Mouse (Mus musculus) gastrocnemius, postnatal 14 days (tissue): Measurements from ENCODE around the gene Sox5. TPM values are rescaled to one million over a fixed set of nuclear protein-coding genes. Genes with fewer than 3 reads are reported as not detected.

Experiments used
- DNase-seq: peaks from one replicate; pipeline ENCODE4 v3.0.0; 2021; ENCODE audit warnings: mixed read lengths
- intact Hi-C: fragments of 180-260 bp; cut with DNase I; formaldehyde crosslinking; loops from one replicate; pipeline ENCODE4 v1.15.1; 2025; ENCODE audit warnings: low total_unique reads
- total RNA-seq, 2 experiments: library from RNA; stranded (reverse); gene quantifications; 2 replicates each; pipeline ENCODE4 v1.2.3; 2021

Sox5 gene
- total RNA-seq, 2 experiments from 2014 or later = 1.7 to 1.9 TPM

DNA sequence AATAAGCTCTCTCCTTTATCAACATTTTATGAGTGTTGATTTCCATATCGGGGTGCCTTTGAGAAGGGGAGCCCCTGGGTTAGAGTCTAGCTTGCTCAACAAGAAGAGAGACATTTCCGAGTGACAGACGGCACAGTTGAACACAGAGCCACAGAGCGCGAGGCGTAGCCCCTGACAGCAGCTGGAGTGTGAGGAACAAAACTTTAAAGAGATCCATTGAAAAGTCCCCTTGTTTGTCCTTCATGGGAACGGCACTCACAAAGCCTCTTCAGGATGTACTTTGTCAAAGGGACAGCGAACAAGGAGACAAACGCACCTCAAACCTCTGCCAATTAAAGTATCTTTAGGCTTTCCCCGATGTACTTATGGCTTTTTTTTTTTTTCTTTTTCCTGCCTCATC is 674.9 kb downstream of the Sox5 start:
- no peak for DNase-seq
- intact Hi-C loops = no loop called here

DNA sequence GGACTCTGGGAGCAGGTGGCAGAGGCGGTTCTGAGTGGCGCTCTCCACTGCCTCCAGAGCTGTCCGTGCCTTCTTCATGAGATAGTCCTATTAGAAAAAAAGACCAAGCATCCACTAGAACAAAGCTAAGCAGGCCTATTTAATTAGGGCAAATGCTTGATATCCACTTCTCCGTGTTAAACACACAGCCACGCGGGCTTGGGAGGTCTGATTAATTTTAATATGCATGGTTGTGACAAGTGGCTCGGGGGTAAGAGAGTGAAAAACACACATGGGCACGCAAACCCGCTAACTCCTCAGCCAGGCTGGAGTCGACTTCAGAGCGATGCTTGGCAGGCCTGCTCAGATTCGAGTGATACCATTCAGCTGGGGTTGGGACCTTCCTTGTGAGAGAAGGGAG is 676.1 kb downstream of the Sox5 start:
- intact Hi-C loops = no loop called here
- DNase-seq = no peak

DNA sequence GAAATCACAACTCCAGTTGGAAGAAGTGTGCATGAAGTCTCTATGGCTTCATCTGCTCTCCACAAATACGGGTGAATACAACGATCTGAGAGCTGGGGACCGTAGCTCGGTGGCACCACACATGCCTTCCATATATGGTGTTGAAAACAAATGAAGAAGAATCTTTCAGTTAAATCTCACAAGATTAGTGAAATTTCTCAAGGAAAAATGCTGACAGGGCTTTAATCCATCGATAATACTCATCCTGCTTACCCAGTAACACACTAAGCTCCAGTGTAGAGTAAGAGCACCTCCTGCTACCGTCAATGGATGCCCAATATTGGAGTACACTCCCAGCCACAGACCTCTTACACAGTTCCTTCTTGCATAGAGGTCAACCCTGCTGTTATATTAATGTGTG is 678.2 kb downstream of the Sox5 start:
- DNase-seq = no peak
- intact Hi-C loops = no loop called here

DNA sequence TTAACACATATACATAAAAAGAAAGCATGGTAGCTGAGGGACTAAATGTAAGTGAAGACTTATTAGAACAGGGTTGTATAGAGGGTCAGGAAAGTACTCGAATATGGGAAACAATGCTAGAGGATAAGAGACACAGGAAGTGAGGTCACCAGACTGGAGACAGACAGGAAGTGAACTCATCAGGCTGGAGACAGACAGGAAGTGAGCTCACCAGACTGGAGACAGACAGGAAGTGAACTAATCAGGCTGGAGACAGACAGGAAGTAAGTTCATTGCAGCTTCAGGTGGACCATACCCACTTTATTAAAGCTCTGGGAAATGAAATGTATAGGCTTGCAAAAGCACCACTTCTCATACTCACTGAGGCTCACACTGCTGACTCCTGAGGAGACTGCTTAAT is 680.9 kb downstream of the Sox5 start:
- no peak for DNase-seq

DNA sequence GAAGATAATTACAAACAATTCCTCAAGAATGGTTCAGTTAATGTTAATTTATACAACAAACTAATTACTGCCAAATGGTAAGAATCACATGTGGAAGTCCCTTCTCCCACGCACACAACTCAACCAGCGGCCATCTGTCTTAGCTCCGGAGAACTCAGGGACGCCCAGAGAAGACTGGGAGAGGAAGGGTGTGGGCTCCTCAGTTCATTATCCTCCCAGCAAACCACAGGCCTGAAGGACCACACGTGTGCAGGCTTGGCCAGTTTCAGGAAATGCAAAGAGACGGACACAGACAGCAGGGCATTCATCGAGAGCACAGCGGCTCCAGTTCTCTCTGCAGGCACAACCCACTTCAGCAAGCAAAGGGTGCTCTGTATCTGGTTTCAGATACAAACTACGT is 683.7 kb downstream of the Sox5 start:
- DNase-seq = no peak
- intact Hi-C loops = no loop called here

More for the DNA sequence above, 680.9 kb downstream of the Sox5 start:
- intact Hi-C loops = no loop called here

DNA sequence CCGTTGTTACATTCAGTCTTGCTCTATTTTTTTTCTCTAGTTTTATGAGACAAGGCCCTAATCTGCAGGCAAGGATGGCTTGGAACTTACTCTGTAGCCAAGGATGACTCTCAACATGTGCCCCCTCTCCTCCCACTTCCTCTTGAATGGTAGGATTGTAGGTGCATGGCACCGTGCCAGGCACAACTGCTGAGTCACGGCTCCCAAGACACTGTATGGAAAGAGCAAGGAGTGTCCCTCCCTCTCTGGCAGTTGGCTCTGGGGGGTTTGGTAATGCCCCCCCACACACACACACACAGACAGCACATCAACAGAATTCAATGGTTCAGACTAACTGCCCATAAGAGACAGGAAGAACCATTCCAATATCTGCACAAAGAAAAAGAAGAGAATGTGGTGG is 693.5 kb downstream of the Sox5 start:
- DNase-seq = no peak
- intact Hi-C loops = no loop called here

DNA sequence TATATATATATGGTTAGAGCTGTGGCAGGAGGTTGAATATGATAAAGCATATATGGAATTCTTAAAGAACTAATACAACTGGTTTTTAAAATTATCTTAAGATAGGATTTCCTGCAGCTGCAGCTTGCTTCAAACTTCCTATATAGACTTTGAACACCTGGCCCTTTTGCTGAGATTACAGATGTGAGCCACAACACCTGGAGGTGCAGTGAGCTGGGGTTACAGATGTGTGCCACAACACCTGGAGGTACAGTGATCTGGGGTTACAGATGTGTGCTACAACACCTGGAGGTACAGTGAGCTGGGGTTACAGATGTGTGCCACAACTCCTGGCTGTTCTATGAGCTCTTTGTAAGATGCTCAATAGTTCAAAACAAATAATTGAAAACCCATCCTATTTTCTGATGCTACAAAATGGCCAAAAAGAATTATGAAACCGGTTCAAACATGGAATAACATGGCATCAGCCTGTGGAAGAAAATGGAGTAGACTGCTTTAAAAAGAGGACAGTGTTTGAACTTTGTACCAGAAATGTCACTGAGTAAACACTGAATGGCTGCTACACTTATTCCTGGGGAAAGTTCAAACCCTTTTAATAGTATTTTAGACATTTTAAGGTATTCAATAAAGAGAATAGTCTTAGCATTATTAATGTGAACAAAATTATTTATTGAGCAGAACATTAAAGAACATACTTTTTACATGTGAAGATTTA is 695.5 kb downstream of the Sox5 start:
- intact Hi-C loops = no loop called here
- no peak for DNase-seq

DNA sequence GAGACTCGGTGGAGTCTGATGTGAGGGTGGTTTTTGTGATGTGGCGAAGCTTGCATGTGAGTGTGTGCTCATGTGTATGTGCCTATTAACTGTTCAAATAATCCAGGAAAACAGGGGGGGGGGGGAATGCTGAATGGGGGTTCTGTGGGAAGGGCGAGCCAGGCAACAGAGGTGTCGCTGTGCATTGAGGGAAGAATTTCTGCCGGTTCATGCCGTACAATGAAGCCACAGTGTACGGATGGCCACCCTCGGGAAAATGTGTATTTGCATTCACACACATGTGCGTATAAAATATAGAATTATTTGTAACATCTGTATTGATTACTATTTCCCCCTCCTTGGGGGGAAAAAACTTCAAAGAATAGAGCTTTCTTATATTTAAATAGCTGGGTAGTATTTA is 699.5 kb downstream of the Sox5 start:
- DNase-seq = no peak
- intact Hi-C loops = no loop called here

DNA sequence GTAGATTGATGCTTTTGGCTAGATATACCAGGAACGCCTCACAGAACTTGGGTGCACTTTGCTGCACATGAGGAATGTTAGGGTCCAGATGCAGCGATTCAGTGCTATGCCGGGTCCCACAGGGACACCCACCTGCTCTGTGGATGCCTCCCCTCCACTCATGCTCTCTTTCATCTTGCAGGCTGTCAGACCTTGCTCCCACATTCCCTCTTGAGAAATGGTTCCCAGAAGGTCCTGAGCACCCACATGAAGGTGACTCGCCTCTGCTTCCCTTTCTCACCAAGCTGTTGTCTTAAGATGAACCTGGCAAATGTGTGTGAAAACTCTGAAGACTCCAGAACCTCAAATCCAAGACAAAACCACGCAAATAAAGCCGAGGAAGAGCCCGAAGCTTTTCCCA is 704.0 kb downstream of the Sox5 start:
- intact Hi-C loops = no loop called here
- DNase-seq = no peak

DNA sequence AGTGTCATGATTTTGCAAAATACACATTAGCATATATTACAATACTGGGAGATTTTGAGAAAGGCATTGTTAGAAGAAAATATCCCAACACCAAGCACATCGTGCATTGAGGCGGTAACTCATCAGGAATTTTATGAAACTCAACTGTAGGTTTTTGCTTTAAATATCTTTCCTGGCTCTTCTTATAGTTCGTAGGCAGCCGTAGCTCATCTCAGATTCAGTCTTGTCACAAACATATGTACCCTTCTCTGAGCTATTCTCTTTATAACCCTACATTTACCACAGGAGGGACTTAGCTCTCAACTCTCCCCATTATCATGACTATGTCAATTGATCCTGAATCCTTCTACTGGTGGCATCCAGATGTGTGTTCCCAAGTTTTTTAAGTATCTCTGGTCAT is 705.4 kb downstream of the Sox5 start:
- intact Hi-C loops = no loop called here
- no peak for DNase-seq

DNA sequence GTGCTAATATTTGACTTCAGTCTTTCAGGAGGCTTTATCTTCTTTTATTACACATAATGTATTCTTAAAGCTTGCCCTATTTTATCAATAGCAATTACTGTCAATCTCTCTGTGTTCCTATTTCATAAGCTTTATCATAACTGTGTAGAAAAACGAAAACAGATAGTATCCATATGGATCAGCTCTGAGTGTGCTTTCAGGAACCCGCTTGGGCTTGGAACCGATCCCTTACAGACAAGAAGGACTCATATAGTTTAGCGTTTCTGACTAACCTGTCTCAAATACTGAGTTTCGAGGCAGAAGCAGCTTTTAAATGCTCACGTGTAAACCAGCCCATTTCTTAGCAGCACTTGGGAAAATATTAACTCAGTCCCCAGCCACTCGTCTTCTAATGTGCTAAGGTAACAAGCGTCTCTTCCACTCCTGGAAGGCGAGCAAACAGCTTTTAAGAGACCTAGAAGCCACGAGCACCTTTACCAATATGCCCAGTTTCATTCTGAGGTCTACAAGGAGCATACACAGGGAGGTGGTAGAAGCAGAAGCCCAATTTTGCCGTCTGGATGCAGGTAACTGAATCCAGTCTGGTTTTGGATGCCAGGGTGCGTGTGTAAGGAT is 706.3 kb downstream of the Sox5 start:
- intact Hi-C loops = no loop called here
- DNase-seq = no peak

DNA sequence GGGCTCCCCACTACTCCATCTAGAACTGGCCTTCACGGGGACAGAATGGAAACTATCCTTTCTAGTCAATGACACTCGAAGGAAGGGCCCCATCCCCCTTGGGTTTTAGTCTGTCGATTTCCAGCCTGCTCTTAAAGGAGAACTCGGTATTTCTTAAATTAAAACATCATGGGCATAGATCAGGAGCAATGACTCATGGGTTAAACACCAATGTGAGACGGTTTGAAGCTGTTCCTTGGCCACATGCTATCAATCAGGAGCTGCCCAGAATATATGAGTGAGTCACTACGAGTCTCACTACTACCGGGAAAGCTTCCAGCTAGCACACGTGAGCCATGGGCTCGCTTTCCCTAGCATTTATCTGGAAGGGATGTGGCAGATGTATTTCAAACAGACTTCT is 707.0 kb downstream of the Sox5 start:
- intact Hi-C loops = no loop called here
- peak; percentile 46 for DNase-seq

DNA sequence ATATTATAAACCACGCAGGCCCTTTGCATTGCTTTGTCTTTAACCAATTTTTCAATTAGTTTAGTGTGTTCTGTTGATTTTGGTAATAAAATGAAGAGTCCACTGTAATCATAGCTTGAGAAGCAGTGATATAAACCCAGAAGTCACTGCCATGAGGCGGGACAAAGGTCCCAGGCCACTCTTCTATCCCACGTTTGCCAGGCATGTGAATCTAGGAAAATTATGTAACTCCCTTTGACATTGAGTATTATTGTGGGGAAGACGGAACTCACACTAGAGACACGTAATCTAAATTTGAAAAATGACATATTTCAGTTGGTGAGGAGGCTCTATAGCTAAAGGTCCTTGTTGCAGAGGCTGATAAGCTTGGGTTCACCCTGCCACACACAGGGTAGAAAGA is 711.3 kb downstream of the Sox5 start:
- intact Hi-C loops = no loop called here

DNA sequence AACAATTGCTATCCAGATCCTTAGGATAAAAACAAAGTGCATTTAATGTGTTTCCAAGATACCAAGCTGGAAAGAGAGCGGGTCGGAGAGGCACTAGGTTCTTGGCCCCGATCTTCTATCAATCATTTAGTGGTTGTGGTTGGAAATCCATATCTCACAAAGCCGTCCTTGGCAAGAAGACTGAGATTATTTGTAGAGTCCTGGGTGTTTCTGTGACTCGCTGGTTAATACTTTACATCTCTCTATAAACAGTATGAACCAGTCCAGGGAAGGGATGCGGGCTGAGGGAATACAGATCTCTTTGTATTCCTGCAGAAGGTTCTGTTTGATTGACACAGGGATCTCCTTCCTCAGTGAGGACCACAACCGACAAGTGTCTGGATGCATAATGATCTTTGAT is 714.3 kb downstream of the Sox5 start:
- DNase-seq = no peak
- intact Hi-C loops = no loop called here

More for the DNA sequence above, 711.3 kb downstream of the Sox5 start:
- DNase-seq = no peak

DNA sequence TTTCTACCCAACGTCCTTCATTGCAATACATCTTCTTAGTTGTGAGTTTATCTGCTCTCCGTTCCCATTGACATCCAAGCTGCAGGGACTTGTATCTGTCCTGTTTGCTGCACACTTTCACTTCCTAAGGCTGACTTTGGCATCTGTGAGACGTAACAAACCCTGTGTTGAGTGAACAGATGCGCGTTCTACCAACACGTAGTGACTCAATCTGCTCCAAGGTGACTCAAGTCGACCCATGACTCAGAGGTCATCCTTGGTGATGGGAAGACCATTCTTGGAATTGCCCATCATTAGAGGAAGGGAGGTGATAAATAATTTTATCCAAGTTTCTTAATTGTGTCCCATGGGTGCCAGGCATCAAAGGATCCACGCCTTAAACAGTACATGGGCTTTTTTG is 719.3 kb downstream of the Sox5 start:
- intact Hi-C loops = no loop called here
- DNase-seq = no peak

DNA sequence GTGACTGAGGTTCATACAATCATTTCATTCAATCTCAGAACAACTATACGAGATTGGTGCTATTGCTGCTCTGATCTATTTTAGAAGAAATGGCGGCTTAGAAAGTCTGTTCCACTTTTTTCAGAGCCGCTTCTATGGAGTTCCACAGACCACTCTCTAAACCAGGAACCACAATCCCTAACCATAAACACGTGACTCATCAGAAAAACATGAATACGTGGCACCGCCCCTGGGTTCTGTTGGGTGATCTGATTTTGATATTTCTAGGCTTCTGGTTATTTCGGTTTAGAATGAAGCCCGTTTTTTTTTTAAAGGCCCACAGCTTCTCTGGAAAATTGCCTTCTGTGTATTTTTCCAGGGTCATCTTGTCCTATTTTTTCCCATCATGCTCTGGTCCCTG is 720.0 kb downstream of the Sox5 start:
- no peak for DNase-seq
- intact Hi-C loops = no loop called here

DNA sequence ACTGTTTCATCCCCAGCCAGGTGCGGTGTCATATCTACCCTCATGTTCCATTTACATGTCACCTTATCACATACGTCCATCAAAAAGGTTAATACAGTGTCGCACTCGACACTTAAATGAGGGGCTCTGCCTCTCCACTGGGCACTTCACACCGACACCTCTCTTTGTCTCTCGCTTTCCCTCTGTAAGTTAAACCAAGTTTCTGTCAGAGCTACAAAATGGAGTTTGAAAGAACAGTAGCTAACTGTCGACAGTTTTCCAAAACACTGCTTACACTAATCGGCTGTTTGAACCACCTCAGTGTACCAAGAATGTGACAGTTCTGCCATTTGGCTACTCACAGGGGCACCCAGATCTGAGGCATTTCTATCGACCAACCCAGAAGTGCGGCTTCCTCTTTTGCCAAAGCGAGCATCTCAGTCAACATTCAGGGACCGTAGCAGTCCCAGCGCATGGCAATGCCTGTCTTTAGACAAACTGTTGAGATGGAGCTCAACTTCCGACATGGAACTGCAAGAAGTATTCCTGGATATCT is 724.6 kb downstream of the Sox5 start:
- intact Hi-C loops = no loop called here
- DNase-seq = no peak

DNA sequence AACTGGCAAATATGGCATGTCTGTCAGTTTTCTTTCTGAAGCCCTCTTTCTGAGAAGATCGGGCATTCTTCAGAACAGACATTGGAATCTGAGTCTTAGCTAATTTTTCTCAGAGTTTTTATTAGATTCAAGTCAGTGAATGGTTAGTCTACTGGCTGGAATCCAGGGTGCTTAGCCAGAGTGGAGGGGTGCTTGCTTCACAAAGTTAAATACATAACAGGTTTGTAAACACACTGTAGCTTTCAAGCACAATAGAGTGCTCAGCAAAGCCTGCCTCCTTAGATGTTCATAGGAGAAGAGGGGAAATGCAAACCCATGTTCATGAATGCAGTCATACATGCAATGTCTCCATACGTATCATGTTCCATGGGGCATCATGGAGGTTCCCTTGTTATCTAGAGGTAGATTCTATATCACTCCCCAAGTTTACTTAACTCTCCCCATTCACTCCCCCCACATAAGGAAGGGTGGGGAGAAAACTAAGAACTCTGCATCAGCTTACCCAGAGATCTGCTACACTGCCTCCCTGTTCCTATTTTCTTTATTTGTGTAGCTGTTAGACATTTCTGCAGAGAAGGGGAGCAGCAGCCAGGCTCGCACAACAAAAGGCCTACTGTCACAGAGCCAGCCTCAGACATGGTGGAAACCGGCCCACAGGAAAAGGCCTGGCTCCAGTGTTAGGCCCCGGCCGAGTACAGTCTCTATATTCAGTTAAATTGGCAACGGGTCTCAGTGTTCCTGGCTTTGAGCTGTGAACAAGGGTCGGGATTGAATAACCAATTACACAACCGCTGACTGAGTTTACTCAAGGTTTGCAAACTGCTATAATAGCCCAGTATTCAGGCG is 725.3 kb downstream of the Sox5 start:
- intact Hi-C loops = no loop called here

DNA sequence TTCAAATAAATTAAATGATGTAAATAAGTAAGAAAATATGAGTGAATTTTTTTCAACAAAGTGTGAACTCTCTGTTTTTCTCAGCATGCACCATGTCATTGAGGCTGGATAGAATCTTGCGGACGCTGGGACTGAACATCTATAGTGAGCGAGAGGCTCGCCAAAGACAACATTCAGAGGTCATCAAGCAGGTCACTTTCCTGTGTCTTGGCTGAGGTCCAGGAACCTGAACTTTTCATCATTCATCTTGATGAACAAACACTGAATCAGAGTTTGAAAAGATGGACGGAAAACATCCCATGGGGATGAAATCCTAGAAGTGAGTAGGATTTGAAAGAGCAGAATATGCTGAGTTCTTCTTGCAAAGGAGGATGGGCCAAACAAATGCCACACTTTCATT is 729.3 kb downstream of the Sox5 start:
- intact Hi-C loops = no loop called here
- DNase-seq = no peak

More for the DNA sequence above, 725.3 kb downstream of the Sox5 start:
- peak; percentile 68 for DNase-seq

DNA sequence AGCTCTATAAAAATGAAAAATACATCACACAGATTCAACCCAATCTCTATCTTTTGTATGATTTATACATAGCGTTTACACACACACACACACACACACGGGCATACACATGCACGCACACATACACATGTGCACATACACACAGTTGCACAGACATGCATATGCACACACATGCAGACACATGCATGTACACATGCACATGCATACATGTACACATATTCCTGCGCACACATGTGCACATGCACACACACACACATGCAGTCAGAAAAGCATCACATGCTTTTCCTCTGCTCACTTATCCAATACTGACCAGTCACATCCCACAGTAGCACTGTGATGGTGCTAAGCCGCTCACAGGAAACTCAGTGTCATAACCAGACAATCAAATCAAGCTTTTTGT is 730.5 kb downstream of the Sox5 start:
- DNase-seq = no peak
- intact Hi-C loops = no loop called here
